Mouse (Mus musculus) CH12.LX (cell line): ENCODE data around the gene Zfp946. TPM values are rescaled to one million over a fixed set of nuclear protein-coding genes. Genes with fewer than 3 reads are reported as not detected.

Experiments
- DNase-seq: peaks from one replicate; pipeline ENCODE4 v3.0.0-alpha.2; 2013; ENCODE audit errors: extremely low read depth
- H3K27ac ChIP-seq: 2 replicates; pipeline ENCODE4 v1.5.1; 2012; ENCODE audit warnings: low read depth, mild to moderate bottlenecking, control low read depth, moderate library complexity; ENCODE audit not compliant: insufficient read depth
- H3K27me3 ChIP-seq: replicated peaks from 2 replicates; pipeline ENCODE3; 2012; ENCODE audit warnings: inconsistent platforms
- H3K36me3 ChIP-seq, 2 experiments: replicated peaks in 1 of 2; 2 replicates each; pipeline versions ENCODE3 to v1.6.1; 2012; ENCODE audit warnings: inconsistent platforms in 1 of 2, low read length in 1 of 2, mild to moderate bottlenecking in 1 of 2, mixed read lengths in 1 of 2, moderate library complexity in 1 of 2; ENCODE audit not compliant: control insufficient read depth in 1 of 2, insufficient read depth in 1 of 2
- H3K4me1 ChIP-seq, 2 experiments: 2 replicates each; pipeline ENCODE4 v1.6.1; 2012; ENCODE audit warnings: inconsistent platforms in 1 of 2, moderate library complexity in 1 of 2; ENCODE audit not compliant: insufficient read depth in 2 of 2, control insufficient read depth in 1 of 2
- H3K4me2 ChIP-seq: 2 replicates; pipeline ENCODE4 v1.6.1; 2012; ENCODE audit warnings: low read depth, mild to moderate bottlenecking, control low read depth; ENCODE audit not compliant: poor library complexity, insufficient read depth, severe bottlenecking
- H3K4me3 ChIP-seq, 3 experiments: fragments of 150-350 bp in 1 of 3; sonication (generic) in 1 of 3; replicated peaks in 1 of 3; 2 replicates each; pipeline versions ENCODE3 to v1.5.1; 2011 to 2012; ENCODE audit warnings: low read depth in 2 of 3, low read length in 2 of 3, mild to moderate bottlenecking in 2 of 3, moderate library complexity in 2 of 3, control low read depth in 1 of 3, improper control_type of control experiment in 1 of 3, inconsistent platforms in 1 of 3, mixed read lengths in 1 of 3; ENCODE audit not compliant: poor library complexity in 1 of 3
- H3K79me2 ChIP-seq: replicated peaks from 2 replicates; pipeline ENCODE4 v1.6.1; 2012; ENCODE audit warnings: mild to moderate bottlenecking, moderate library complexity; ENCODE audit not compliant: control insufficient read depth, poor library complexity, insufficient read depth, severe bottlenecking; ENCODE audit errors: extremely low read depth
- H3K9ac ChIP-seq: 2 replicates; pipeline ENCODE4 v1.6.1; 2012; ENCODE audit warnings: low read depth, mild to moderate bottlenecking, control low read depth, moderate library complexity; ENCODE audit not compliant: insufficient read depth
- H3K9me3 ChIP-seq: replicated peaks from 2 replicates; pipeline ENCODE3; 2012; ENCODE audit warnings: low read length, inconsistent platforms, mixed read lengths
- GABPA ChIP-seq: IDR thresholded peaks from 2 replicates; pipeline ENCODE4 v1.6.1; 2012; ENCODE audit warnings: low read depth, low read length, improper control_type of control experiment, inconsistent platforms; ENCODE audit not compliant: insufficient replicate concordance
- USF1 ChIP-seq: IDR thresholded peaks from 2 replicates; pipeline ENCODE4 v1.6.1; 2014; ENCODE audit warnings: low read depth, mild to moderate bottlenecking, inconsistent platforms, low read length, improper control_type of control experiment
- USF2 ChIP-seq: conservative IDR thresholded peaks from 2 replicates; pipeline ENCODE4 v1.6.1; 2011; ENCODE audit warnings: low read depth, low read length, improper control_type of control experiment
- dilution Hi-C: fragments of 300-500 bp; cut with MboI; formaldehyde crosslinking; loops from 2 replicates; pipeline ENCODE4 v1.14.3; 2020; ENCODE audit warnings: low sequenced_read_pairs; ENCODE audit not compliant: extremely low pct_unique_long_range_greater_than_20kb, extremely low pct_ligation_motif_present
- in situ Hi-C: fragments of 300-500 bp; cut with MboI; formaldehyde crosslinking; loops from 3 replicates; pipeline ENCODE4 v1.14.3; 2019; ENCODE audit warnings: low sequenced_read_pairs, low pct_ligation_motif_present, low pct_unique_long_range_greater_than_20kb, mixed read lengths
- polyA plus RNA-seq: library from polyadenylated mRNA; unstranded; fragments of >175 nt; gene quantifications from 2 replicates; pipeline ENCODE4 v1.2.1, GENCODE M21; 2012; ENCODE audit warnings: low read depth; ENCODE audit not compliant: insufficient read length
- total RNA-seq, 2 experiments: library from RNA; depleted of rRNA; stranded (reverse); fragments of 300-350 nt in 1 of 2; fragments of >200 nt in 1 of 2; gene quantifications; 2 replicates each; pipeline ENCODE4 v1.2.3; 2012 to 2014

Gene Zfp946
- total and polyA plus RNA-seq, 3 experiments: 1.9 to 7.1 (median 5.9) TPM

DNA sequence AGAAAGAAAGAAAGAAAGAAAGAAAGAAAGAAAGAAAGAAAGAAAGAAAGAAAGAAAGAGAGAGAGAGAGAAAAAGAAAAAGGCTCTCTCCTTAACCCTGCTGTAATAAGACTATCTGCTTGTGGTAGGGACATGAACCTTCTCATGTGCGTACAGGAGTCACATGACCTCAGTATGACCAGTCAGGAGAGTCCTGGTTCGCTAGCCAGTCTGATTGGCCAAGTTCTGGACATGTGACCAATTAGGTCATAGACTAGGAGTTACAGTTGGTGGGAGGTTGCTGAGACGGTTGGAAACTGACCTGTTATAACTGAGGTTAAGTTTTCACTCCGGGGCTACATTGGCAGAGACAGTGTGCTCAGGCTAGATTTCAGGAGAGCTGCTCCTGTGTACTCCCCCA is 73.1 kb downstream of the Zfp946 start:
- Histone ChIP-seq H3K4me3 (no peak overlapping the region), H3K9me3 (no peaks in the 10 kb centered on the region), H3K9ac (no peak overlapping the region), H3K4me2 (no peak overlapping the region), H3K27me3 (no peaks in the 10 kb centered on the region), H3K4me1 (no peaks in the 10 kb centered on the region), H3K79me2 (no peaks in the 10 kb centered on the region), H3K27ac (no peak overlapping the region), H3K36me3 (no peaks in the 10 kb centered on the region)
- dilution Hi-C loops: no loop called here
- TF ChIP-seq USF1: peak; percentile 37
- no peak for TF ChIP-seq GABPA
- TF ChIP-seq USF2: peak; percentile 53
- peak; percentile 6 for DNase-seq
- in situ Hi-C loops: no loop called here

Other genes with a start within 250 kb of the Zfp946 start
- 2.2 and 2.7 TPM in 2 replicates for gene Zfp994, start 198.6 kb upstream of the Zfp946 start, total RNA-seq (2012; rRNA removed)
- gene Zfp994, start 198.6 kb upstream of the Zfp946 start, total RNA-seq (2014; rRNA removed): 6.2 and 7.1 TPM in 2 replicates
- gene Zfp994, start 198.6 kb upstream of the Zfp946 start, polyA plus RNA-seq: 2.1 and 2.7 TPM in 2 replicates
- gene CT030661.1, start 109.4 kb upstream of the Zfp946 start, total RNA-seq (2012; rRNA removed): 8.0 and 9.0 TPM in 2 replicates
- gene CT030661.1, start 109.4 kb upstream of the Zfp946 start, total RNA-seq (2014; rRNA removed): 23.5 and 28.3 TPM in 2 replicates
- gene CT030661.1, start 109.4 kb upstream of the Zfp946 start, polyA plus RNA-seq: 10.6 and 12.7 TPM in 2 replicates
- gene Zfp944, start 62.8 kb upstream of the Zfp946 start, total RNA-seq (2012; rRNA removed): 2.6 and 3.9 TPM in 2 replicates
- gene Zfp944, start 62.8 kb upstream of the Zfp946 start, total RNA-seq (2014; rRNA removed): 6.9 and 9.9 TPM in 2 replicates
- gene Zfp944, start 62.8 kb upstream of the Zfp946 start, polyA plus RNA-seq: 3.4 and 4.0 TPM in 2 replicates
- gene Zfp758, start 62.8 kb upstream of the Zfp946 start, total RNA-seq (2012; rRNA removed): 2.1 and 2.6 TPM in 2 replicates
- 5.7 and 7.3 TPM in 2 replicates for gene Zfp758, start 62.8 kb upstream of the Zfp946 start, total RNA-seq (2014; rRNA removed)
- 1.2 and 1.7 TPM in 2 replicates for gene Zfp758, start 62.8 kb upstream of the Zfp946 start, polyA plus RNA-seq
- not detected in 2 replicates for gene Vmn2r111, start 149.3 kb downstream of the Zfp946 start, total RNA-seq (2012; rRNA removed)
- gene Vmn2r111, start 149.3 kb downstream of the Zfp946 start, total RNA-seq (2014; rRNA removed): not detected in 2 replicates
- gene Vmn2r111, start 149.3 kb downstream of the Zfp946 start, polyA plus RNA-seq: 0.04 TPM in 1 of 2 replicates, not detected in the other
- gene Vmn2r112, start 176.7 kb downstream of the Zfp946 start, total RNA-seq (2012; rRNA removed): not detected in 2 replicates
- gene Vmn2r112, start 176.7 kb downstream of the Zfp946 start, total RNA-seq (2014; rRNA removed): not detected in 2 replicates
- not detected in 2 replicates for gene Vmn2r112, start 176.7 kb downstream of the Zfp946 start, polyA plus RNA-seq